Mouse (Mus musculus) limb, embryonic 12.5 days (tissue): ENCODE measurements at regions not wholly inside any gene's neighbourhood (a gene's known extent, or its start where the extent isn't known, plus 50 kb on each side); places are given as distances from the start of the nearest gene placed in this dataset.

Source experiments
- ATAC-seq: fragments of 200-750 bp; cut with Nextera tagmentation; 2 replicates; pipeline ENCODE4 v1.8.0; 2017; ENCODE audit warnings: low read depth, moderate TSS enrichment; ENCODE audit not compliant: insufficient number of reproducible peaks, insufficient read depth, low FRiP score, low TSS enrichment
- H3K27ac ChIP-seq: fragments of 300-500 bp; sonication (generic); 2 replicates; pipeline ENCODE4 v1.5.1; 2016; ENCODE audit warnings: mild to moderate bottlenecking, moderate library complexity
- H3K27me3 ChIP-seq: fragments of 300-500 bp; sonication (generic); 2 replicates; pipeline ENCODE4 v1.6.1; 2016; ENCODE audit warnings: mild to moderate bottlenecking, moderate library complexity
- H3K36me3 ChIP-seq: fragments of 300-500 bp; sonication (generic); 2 replicates; pipeline ENCODE4 v1.6.1; 2016; ENCODE audit warnings: mild to moderate bottlenecking, moderate library complexity
- H3K4me1 ChIP-seq: fragments of 300-500 bp; sonication (generic); replicated peaks from 2 replicates; pipeline ENCODE4 v1.6.1; 2016
- H3K4me2 ChIP-seq: fragments of 300-500 bp; sonication (generic); 2 replicates; pipeline ENCODE4 v1.6.1; 2016; ENCODE audit warnings: mild to moderate bottlenecking, moderate library complexity
- H3K4me3 ChIP-seq: fragments of 300-500 bp; sonication (generic); replicated peaks from 2 replicates; pipeline ENCODE4 v1.5.1; 2016; ENCODE audit warnings: mild to moderate bottlenecking
- H3K9ac ChIP-seq: fragments of 300-500 bp; sonication (generic); replicated peaks from 2 replicates; pipeline ENCODE4 v1.6.1; 2016; ENCODE audit warnings: mild to moderate bottlenecking, moderate library complexity
- H3K9me3 ChIP-seq: fragments of 300-500 bp; sonication (generic); 2 replicates; pipeline ENCODE4 v1.6.1; 2016; ENCODE audit warnings: mild to moderate bottlenecking, moderate library complexity
- WGBS: fragments of 180-500 bp; shearing (Covaris S2); methylation state at CpG from one replicate; pipeline ENCODE4 v1.1.7; 2016; 5-methylcytosine and 5-hydroxymethylcytosine counted together

DNA sequence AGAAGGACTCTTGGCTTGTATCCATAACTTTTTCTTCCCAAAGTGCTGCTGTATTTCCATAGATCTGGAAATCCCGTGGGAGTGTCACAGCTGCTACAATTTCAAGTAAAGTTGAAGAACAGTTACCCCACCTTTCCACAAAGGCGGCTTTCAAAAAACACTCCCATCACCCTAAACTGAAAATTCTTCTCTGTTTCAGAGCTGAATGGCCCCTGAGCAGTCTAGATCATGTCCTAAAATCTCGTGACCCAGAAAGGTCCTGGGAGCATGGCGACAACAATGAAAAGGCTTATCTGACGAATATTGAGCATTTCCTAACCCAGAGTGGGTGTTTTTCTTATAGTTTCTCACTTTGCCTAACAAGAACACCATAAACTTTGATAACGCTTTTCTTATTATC is 92.2 kb downstream of the Olfr267 start:
- Histone ChIP-seq H3K36me3 (no peaks in the 10 kb centered on the region), H3K9me3 (no peaks in the 10 kb centered on the region), H3K4me3 (no peak overlapping the region), H3K27me3 (no peaks in the 10 kb centered on the region), H3K4me2 (no peak overlapping the region), H3K27ac (no peak overlapping the region), H3K9ac (no peak overlapping the region), H3K4me1 (no peaks in the 10 kb centered on the region)
- 84% methylated on average over 6 of the region's 6 CpGs for WGBS
- no peak for ATAC-seq

DNA sequence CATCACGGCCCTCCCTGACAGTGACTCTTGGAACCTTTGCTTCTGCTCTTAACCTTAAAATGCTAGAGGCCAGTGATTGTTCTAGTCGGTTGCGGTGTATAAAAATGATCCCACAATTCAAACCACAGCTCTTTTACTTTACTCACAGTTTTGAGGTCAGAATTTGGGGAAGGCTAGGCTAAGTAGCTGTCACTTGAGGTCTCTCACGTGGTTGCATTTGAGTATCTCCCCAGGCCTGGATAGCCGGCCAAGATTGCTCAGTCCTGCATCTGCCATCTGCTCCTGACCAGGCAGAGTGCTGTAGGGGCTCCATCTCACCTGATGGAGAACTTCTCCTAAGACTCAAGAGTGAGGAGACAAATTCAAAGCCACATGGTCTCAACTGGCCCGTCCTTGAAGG is 94.5 kb downstream of the Olfr267 start:
- Histone ChIP-seq H3K4me2 (no peak overlapping the region), H3K4me3 (no peak overlapping the region), H3K4me1 (no peaks in the 10 kb centered on the region), H3K9me3 (no peaks in the 10 kb centered on the region), H3K9ac (no peak overlapping the region), H3K27ac (no peak overlapping the region), H3K27me3 (no peaks in the 10 kb centered on the region), H3K36me3 (no peaks in the 10 kb centered on the region)
- 87% methylated on average over 6 of the region's 6 CpGs for WGBS
- ATAC-seq, result no peak

DNA sequence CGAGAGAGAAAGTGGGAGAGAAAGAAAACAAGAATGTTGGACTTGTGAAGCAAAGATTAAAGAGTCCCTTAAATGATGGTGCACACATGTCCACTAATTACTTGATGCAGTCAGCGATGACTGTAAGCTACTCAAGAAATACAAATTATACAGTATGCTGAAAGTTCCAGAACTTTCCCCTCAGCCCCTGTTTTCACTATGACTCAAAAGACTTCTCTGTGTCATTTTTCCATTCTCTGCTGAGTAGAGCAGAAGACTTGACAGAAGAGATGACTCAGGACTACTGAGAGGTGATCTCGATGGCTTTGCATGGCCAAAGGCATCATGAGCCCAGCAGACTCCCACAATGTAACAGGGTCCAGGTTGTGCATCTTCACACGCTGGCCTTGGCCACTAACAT is 105.6 kb downstream of the Olfr267 start:
- no peaks in the 10 kb centered on the region for H3K27me3 ChIP-seq
- peaks cover 14% of the 10 kb centered on the region for H3K4me1 ChIP-seq
- ATAC-seq, result no peak
- WGBS, result 92% methylated on average over 4 of the region's 4 CpGs
- no peak overlapping the region for H3K9ac ChIP-seq
- H3K27ac ChIP-seq, result no peak overlapping the region
- H3K4me3 ChIP-seq, result no peak overlapping the region
- no peaks in the 10 kb centered on the region for H3K36me3 ChIP-seq
- H3K4me2 ChIP-seq, result no peak overlapping the region
- H3K9me3 ChIP-seq, result 0 out of 2 replicates have a peak, but pooled peaks cover 2% of the 10 kb centered on the region

DNA sequence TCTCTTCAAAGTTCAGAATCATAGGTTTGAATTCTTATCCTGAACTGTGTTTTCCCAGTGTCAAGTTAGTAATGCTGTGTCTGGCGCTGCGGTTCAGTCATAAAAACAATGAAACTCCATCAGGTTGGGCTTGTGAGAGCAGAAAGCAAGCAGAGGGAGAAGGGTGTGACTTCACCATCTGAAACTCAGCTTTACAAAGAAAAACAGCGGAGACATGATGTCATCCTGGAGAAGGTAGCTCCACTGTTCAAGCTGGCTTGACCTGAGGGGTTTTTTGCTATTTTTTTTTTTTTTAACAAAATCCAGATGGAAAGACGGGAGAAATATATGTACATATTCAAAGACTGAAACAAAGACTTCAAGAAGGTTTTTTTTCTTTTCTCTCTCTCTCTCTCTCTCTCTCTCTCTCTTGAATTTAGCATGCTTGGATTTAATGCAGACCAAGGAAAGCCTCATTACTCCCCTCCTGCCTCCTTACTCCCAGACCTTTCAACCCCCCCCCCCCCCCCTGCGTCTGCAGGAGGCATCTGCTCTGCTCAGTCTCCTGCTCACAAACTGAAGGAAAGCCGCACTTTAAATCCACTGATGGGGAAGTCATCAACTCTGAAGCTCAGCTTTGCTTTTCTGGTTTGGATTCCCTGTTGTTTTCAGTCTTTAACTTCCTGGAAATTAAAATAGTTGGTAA is 109.7 kb downstream of the Olfr267 start:
- H3K4me3 ChIP-seq, result no peak overlapping the region

DNA sequence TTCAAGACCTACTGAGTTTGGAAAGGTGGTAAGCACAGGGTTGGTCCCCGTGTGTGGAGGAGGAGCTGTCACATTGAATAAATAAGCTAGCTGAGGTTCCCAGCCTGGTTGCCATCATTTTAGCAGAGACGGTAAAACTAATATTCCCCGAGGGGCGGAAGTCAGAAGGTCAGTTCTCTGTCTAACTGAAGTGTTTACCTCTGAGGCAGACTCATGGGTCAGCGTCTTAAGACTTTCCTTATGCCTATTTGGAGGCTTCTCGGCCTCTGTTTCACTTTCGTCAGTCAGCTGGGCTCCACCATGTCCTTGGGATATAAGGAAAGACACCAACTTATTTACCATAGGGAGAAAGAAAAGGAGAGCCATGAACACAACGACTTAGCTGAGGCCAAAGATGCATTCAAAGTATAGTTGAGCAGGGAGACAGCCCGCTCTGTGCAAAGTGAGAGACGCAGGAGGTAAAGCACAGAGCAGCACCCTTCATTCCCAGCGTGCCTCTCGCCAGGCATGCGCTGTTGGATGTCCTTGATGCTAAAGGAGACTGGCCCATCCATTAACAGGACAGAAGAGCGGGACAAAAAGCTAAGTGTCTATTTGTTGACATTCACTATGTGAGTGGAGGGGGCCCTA is 116.0 kb downstream of the Olfr267 start:
- H3K9ac ChIP-seq, result no peak overlapping the region
- H3K36me3 ChIP-seq, result no peaks in the 10 kb centered on the region
- ATAC-seq, result no peak
- no peaks in the 10 kb centered on the region for H3K27me3 ChIP-seq
- peak overlapping the region; percentile 86 for H3K27ac ChIP-seq
- 23% methylated on average over 14 of the region's 14 CpGs for WGBS
- no peaks in the 10 kb centered on the region for H3K9me3 ChIP-seq
- H3K4me1 ChIP-seq, result peaks cover 46% of the 10 kb centered on the region
- H3K4me3 ChIP-seq, result no peak overlapping the region
- H3K4me2 ChIP-seq, result peak overlapping the region; percentile 39

More for the DNA sequence above, 109.7 kb downstream of the Olfr267 start:
- WGBS, result 9% methylated on average over 6 of the region's 6 CpGs
- Histone ChIP-seq H3K36me3 (no peaks in the 10 kb centered on the region), H3K9ac (peak overlapping the region; percentile 12; the same call in 1 of the 2 replicates), H3K9me3 (no peaks in the 10 kb centered on the region), H3K27ac (peak overlapping the region; percentile 93), H3K4me2 (peak overlapping the region; percentile 40), H3K27me3 (no peaks in the 10 kb centered on the region), H3K4me1 (peaks cover 22% of the 10 kb centered on the region)
- peak; percentile 88 for ATAC-seq

DNA sequence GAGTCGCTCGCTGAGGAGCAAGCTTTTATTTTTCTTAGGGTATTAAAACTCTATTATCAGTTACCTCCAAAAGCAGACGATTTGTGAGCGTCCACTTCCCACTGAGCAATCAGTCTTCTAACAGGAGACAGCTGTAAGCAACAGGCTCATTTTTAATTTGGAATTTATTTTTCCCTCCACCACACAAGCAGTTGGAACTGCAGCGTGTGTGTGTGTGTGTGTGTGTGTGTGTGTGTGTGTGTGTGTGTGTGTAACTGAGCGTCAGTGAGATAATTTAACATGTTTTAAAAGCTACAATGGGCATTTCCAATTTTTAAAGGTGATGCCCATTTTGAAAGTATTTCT is 116.6 kb downstream of the Olfr267 start:
- Histone ChIP-seq H3K9ac (no peak overlapping the region), H3K27me3 (no peaks in the 10 kb centered on the region), H3K36me3 (no peaks in the 10 kb centered on the region), H3K4me1 (peaks cover 50% of the 10 kb centered on the region), H3K4me2 (peak overlapping the region; percentile 31), H3K4me3 (no peak overlapping the region), H3K27ac (peak overlapping the region; percentile 83), H3K9me3 (no peaks in the 10 kb centered on the region)
- WGBS, result 1% methylated on average over 6 of the region's 6 CpGs
- ATAC-seq, result peak; percentile 32; the same call in 1 of the 2 replicates

DNA sequence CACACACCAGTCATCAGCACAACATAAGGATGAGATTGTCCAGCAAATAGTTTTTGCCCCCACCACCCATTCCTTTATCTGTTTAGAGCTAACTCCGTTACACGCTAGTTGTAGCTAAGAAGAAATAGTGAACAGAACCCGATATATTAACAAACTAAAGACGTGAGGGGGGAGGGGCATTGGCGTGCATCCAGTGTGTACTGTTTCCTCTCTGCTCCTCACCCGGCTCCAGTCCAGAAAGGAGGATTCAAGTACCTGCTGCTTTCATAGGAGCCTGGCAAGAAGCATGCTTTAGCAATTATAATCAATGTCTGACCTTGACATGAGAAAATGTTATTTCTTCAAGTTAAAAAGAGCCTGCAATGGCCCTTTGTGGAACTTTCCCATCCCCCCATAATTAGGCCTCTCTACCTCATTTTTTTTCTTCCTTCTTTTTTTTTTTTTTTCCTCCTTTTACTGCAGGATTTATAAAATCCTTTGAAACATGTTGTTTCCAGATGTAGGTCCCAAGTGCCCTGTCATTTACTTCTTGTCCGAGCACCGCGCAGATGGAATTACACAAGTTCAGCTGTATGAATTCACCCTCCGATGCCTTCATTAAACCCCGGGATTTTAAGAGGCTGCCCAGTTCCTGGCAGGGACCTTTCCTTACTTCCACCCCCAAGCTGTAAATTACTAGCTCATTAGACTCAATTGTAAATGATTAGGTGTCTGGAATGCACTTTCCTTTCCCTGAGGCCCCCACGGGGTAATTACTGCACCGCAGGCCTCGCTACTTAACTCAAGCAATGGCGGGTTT is 116.6 kb upstream of the Lpar1 start:
- H3K4me2 ChIP-seq, result peak overlapping the region; percentile 43
- 3% methylated on average over 15 of the region's 15 CpGs for WGBS
- H3K4me3 ChIP-seq, result no peak overlapping the region
- no peaks in the 10 kb centered on the region for H3K27me3 ChIP-seq
- peaks cover 50% of the 10 kb centered on the region for H3K4me1 ChIP-seq
- H3K9me3 ChIP-seq, result no peaks in the 10 kb centered on the region
- no peak overlapping the region for H3K9ac ChIP-seq
- H3K27ac ChIP-seq, result peak overlapping the region; percentile 88
- peak; percentile 94 for ATAC-seq
- H3K36me3 ChIP-seq, result no peaks in the 10 kb centered on the region

DNA sequence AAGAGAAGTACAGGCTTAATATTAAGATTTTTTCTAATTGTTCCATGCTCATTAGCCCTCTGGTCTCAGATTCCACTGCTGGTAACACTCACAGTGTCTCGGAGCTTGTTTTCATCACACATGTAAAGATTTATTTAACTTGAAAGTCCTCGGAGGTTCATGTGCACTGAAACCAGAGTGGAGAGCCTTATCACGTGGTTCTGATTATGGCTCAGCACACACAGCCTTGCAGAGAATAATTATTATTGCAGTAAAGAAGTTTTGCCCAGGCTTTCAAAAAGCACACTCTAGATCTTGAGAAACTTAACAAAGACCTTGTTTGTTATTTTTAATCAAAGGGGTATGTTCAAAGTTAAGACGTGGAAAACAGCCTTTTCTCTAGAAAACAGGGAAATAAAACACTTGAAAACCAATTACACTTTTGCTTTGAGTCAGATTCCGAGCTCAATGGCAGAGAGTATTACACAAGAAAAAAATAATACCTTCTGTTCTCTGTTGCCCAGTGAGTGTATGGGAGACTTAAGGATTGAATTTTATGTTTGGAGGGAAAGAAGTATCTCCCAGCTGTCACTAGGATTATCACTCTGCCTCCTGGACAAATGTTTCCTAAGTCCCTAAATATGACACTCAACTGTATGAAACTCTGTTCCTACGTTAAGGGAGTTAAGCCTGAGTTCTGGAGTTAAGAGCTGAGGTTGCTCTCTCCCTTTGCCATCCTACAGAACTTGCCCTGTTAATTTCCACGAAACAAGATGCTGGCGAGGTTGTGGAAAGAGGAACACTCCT is 114.9 kb upstream of the Lpar1 start:
- 16% methylated on average over 8 of the region's 8 CpGs for WGBS
- peak overlapping the region; percentile 13; the same call in 1 of the 2 replicates for H3K4me2 ChIP-seq
- H3K4me1 ChIP-seq, result peaks cover 61% of the 10 kb centered on the region
- H3K9ac ChIP-seq, result no peak overlapping the region
- H3K27me3 ChIP-seq, result no peaks in the 10 kb centered on the region
- H3K27ac ChIP-seq, result peak overlapping the region; percentile 88
- H3K9me3 ChIP-seq, result no peaks in the 10 kb centered on the region
- ATAC-seq, result 0 out of 2 replicates have a peak, but pooled peaks have one; percentile 8
- no peak overlapping the region for H3K4me3 ChIP-seq
- no peaks in the 10 kb centered on the region for H3K36me3 ChIP-seq

DNA sequence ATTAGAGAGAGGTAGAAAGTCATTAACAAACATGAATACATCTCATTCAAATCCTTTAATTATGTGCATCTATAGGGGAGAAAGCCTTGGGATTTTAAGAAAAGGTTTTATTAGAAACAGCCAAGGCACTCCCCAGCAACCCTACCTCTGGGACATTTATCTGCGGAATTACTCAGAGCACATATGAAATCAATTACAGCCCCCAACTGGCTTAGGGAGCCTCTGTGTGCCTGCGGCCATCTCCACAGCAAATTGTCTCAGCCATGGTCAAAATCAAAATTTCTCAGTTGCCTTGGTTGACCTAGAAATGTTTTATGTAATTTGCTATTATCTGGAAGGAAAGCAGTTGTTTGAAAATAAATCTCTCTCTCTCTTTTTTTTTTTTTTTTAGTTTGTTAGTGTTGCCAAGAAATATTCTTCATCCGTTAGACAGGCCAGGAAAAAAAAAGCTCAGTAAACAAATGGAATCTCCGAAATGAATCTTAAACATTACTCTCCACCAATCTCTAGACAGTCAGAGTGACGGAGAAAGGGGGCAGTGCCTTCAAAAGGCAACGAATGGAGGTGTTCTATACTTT is 110.0 kb upstream of the Lpar1 start:
- Histone ChIP-seq H3K4me2 (peak overlapping the region; percentile 6; the same call in 1 of the 2 replicates), H3K4me3 (no peak overlapping the region), H3K9ac (no peak overlapping the region), H3K9me3 (no peaks in the 10 kb centered on the region), H3K36me3 (no peaks in the 10 kb centered on the region), H3K27ac (peak overlapping the region; percentile 81), H3K4me1 (peaks cover 54% of the 10 kb centered on the region), H3K27me3 (no peaks in the 10 kb centered on the region)
- peak; percentile 35; the same call in 1 of the 2 replicates for ATAC-seq
- WGBS, result 23% methylated on average over 6 of the region's 6 CpGs

DNA sequence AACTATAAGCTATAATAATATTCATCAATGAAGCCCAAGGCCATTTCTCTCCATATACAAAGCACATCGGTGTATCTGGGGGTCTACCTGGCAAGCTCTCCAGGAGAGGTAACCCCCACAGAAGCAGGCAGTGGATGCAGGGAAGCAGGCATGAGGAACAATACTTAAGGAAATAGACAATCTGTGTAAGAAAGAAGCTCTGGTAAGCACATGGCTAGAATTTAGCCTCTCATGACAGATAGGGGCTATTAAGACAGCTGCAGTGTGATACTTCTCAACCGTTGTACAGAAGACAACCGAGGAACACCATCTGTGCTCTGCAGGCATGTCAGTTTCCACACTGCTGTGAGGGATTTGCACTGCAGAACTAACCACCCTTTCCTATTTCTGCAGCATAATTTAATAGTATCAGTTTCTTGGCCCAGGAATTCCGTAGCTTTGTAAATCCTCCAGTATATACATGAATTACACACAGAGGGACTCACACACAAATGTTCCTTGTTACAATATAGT is 108.1 kb upstream of the Lpar1 start:
- 0 out of 2 replicates have a peak, but pooled peaks have one; percentile 46 for ATAC-seq
- no peaks in the 10 kb centered on the region for H3K9me3 ChIP-seq

More for the DNA sequence above, 108.1 kb upstream of the Lpar1 start:
- 50% methylated on average over 4 of the region's 4 CpGs for WGBS
- Histone ChIP-seq H3K27ac (peak overlapping the region; percentile 69; the same call in 1 of the 2 replicates), H3K9ac (no peak overlapping the region), H3K36me3 (no peaks in the 10 kb centered on the region), H3K4me2 (no peak overlapping the region), H3K4me3 (no peak overlapping the region), H3K27me3 (no peaks in the 10 kb centered on the region), H3K4me1 (peaks cover 51% of the 10 kb centered on the region)
